ENCODE assay signal across 11 mouse cellular contexts in genomic region chr19:5827456-5828154, GRCm38 (mm10). TPM values are rescaled to one million over a fixed set of nuclear protein-coding genes. Genes with fewer than 3 reads are reported as not detected.
A peak's percentile ranks its signal among the peaks of the same experiment; 100 is the strongest.
DNase-seq lines count a peak whose midpoint lies in the region; ATAC-seq and TF ChIP-seq lines count a peak whose summit lies in the region.
"Had no signal": no experiment of that assay in that cellular context is flagged by ENCODE, and none has a peak within 500 bp of the region (broad histone marks: within the 10 kb centered on the region; RNA-seq: fewer than 3 reads in every experiment).

No protein-coding gene starts in this region.

- H3K4me2 ChIP-seq in intestine, embryonic 16.5 days (ENCODE audit: low read depth, low read length), result no peak overlapping the region
- no peak overlapping the region for H3K4me2 ChIP-seq in lung, embryonic 14.5 days
- H3K4me2 ChIP-seq: limb, embryonic 13.5 days had no signal

- no peaks in the 10 kb centered on the region for H3K9me3 ChIP-seq in intestine, embryonic 16.5 days (ENCODE audit: control insufficient read depth, low read length)
- no peaks in the 10 kb centered on the region for H3K9me3 ChIP-seq in lung, embryonic 14.5 days (ENCODE audit: low read depth, low read length)
- H3K9me3 ChIP-seq: limb, embryonic 13.5 days had no signal

- no peak overlapping the region for H3K27ac ChIP-seq in intestine, embryonic 16.5 days (ENCODE audit: low read length)
- peak overlapping the region; percentile 85 for H3K27ac ChIP-seq in lung, embryonic 14.5 days (ENCODE audit: low read depth)
- H3K27ac ChIP-seq: limb, embryonic 13.5 days had no signal

- DNase-seq in heart, adult 11 months, result peak; percentile 95
- no peak for DNase-seq in heart, postnatal 25 days (ENCODE audit: low spot score)
- peak; percentile 24 for DNase-seq in NIH3T3 (ENCODE audit: low read depth)
- peak; percentile 63 for DNase-seq in lung, embryonic 14.5 days
- DNase-seq in urinary bladder, adult 18-20 months (ENCODE audit: low spot score in 2 of 2), result no peak
- no peak for DNase-seq in left cerebral cortex, postnatal 25 days (ENCODE audit: low spot score in 2 of 2)
- DNase-seq in gastrocnemius, postnatal 4 days (ENCODE audit: low spot score in 2 of 2), result no peak
- DNase-seq: right cerebral cortex, adult 18-20 months had no signal

- H3K36me3 ChIP-seq in intestine, embryonic 16.5 days (ENCODE audit: control insufficient read depth, insufficient read depth, low read length), result no peaks in the 10 kb centered on the region
- H3K36me3 ChIP-seq in lung, embryonic 14.5 days (ENCODE audit: insufficient read depth), result no peaks in the 10 kb centered on the region

- TF ChIP-seq CTCF in lung, embryonic 14.5 days (IDR thresholded peaks at IDR 0.05; ENCODE audit: low read depth), result no peak

- intact Hi-C loops in heart, postnatal 25 days (cut with DNase I), result loop anchor here (2.0 kb wide), 1 partner anchor 13 kb away; no protein-coding TSS in a partner anchor
- intact Hi-C loops in left cerebral cortex, postnatal 25 days (cut with DNase I), result no loop called here

- ATAC-seq in intestine, embryonic 16.5 days, result peak; percentile 39; the same call in 1 of the 2 replicates
- peak; percentile 36; the same call in 1 of the 2 replicates for ATAC-seq in lung, embryonic 14.5 days (ENCODE audit: insufficient read depth)
- ATAC-seq: inflammation-experienced regulatory T-cells, adult 6 months had no signal

- no peak overlapping the region for H3K9ac ChIP-seq in intestine, embryonic 16.5 days (ENCODE audit: low read depth, low read length)
- H3K9ac ChIP-seq in lung, embryonic 14.5 days, result no peak overlapping the region
- H3K9ac ChIP-seq: limb, embryonic 13.5 days had no signal

- H3K4me1 ChIP-seq in intestine, embryonic 16.5 days (ENCODE audit: control insufficient read depth, insufficient read depth, low read length), result peaks cover 23% of the 10 kb centered on the region
- H3K4me1 ChIP-seq in lung, embryonic 14.5 days (ENCODE audit: insufficient read depth), result peaks cover 32% of the 10 kb centered on the region

- WGBS in intestine, embryonic 16.5 days, result 64% methylated on average over 9 of the region's 9 CpGs
- 39% methylated on average over 9 of the region's 9 CpGs for WGBS in lung, embryonic 14.5 days

- no peak overlapping the region for H3K4me3 ChIP-seq in intestine, embryonic 16.5 days (ENCODE audit: low read length)
- no peak overlapping the region for H3K4me3 ChIP-seq in lung, embryonic 14.5 days (ENCODE audit: low read depth, low read length)
- H3K4me3 ChIP-seq: limb, embryonic 13.5 days had no signal

- H3K27me3 ChIP-seq in intestine, embryonic 16.5 days (replicated peaks; ENCODE audit: control insufficient read depth, insufficient read depth, low read length), result no peaks in the 10 kb centered on the region
- H3K27me3 ChIP-seq in lung, embryonic 14.5 days (ENCODE audit: insufficient read depth, low read length), result no peaks in the 10 kb centered on the region
- H3K27me3 ChIP-seq: limb, embryonic 13.5 days had no signal

RNA-seq across cellular contexts. Expression of gene Frmd8, which starts 47.5 kb away (rescaled TPM):
- 10 to 100 TPM in 1 of 2 experiments, 1 to 10 TPM in 1; 8.9 to 11.1 TPM for total RNA-seq in heart, postnatal 25 days (2021)
- 31.1 and 31.7 TPM in 2 replicates for polyA plus RNA-seq in intestine, embryonic 16.5 days (2015; fragmentation: Nextera tagmentation; extraction: Ambion mirVana)
- 37.9 and 42.2 TPM in 2 replicates for polyA plus RNA-seq in lung, embryonic 14.5 days (2014; fragmentation: Nextera tagmentation; extraction: Ambion mirVana)
- 10 to 100 TPM in 1 of 2 experiments, 1 to 10 TPM in 1; 9.5 to 14.6 TPM for total RNA-seq in left cerebral cortex, postnatal 25 days (2021)
- total RNA-seq in gastrocnemius, postnatal 4 days (2021), result 10 to 100 TPM; 16.2 to 16.7 TPM

RNA-seq across cellular contexts. Expression of gene Slc25a45, which starts 50.0 kb away (rescaled TPM):
- 1 to 10 TPM; 3.5 to 4.1 TPM for total RNA-seq in heart, postnatal 25 days (2021)
- 3.4 and 4.1 TPM in 2 replicates for polyA plus RNA-seq in intestine, embryonic 16.5 days (2015; fragmentation: Nextera tagmentation; extraction: Ambion mirVana)
- 2.4 TPM in 2 replicates for polyA plus RNA-seq in lung, embryonic 14.5 days (2014; fragmentation: Nextera tagmentation; extraction: Ambion mirVana)
- 1 to 10 TPM; 2.5 to 3.0 TPM for total RNA-seq in left cerebral cortex, postnatal 25 days (2021)
- 1 to 10 TPM; 3.7 to 3.8 TPM for total RNA-seq in gastrocnemius, postnatal 4 days (2021)

RNA-seq across cellular contexts. Expression of gene Scyl1, which starts 56.4 kb away (rescaled TPM):
- 10 to 100 TPM; 63.5 to 64.1 TPM for total RNA-seq in heart, postnatal 25 days (2021)
- polyA plus RNA-seq in intestine, embryonic 16.5 days (2015; fragmentation: Nextera tagmentation; extraction: Ambion mirVana), result 58.9 and 64.3 TPM in 2 replicates
- polyA plus RNA-seq in lung, embryonic 14.5 days (2014; fragmentation: Nextera tagmentation; extraction: Ambion mirVana), result 74.8 and 84.5 TPM in 2 replicates
- 10 to 100 TPM; 82.0 to 86.8 TPM for total RNA-seq in left cerebral cortex, postnatal 25 days (2021)
- total RNA-seq in gastrocnemius, postnatal 4 days (2021), result 10 to 100 TPM; 71.7 to 75.6 TPM

Comparison
In these comparisons a context has a peak if more than half of its experiments do, and no peak if none do; other contexts are left out.
1. DNase-seq: peak in heart, adult 11 months (single experiment), NIH3T3 (single experiment) and lung, embryonic 14.5 days (single experiment); none in heart, postnatal 25 days (single experiment), urinary bladder, adult 18-20 months (0 of 2), left cerebral cortex, postnatal 25 days (0 of 2) and gastrocnemius, postnatal 4 days (0 of 2).